Mouse (Mus musculus) liver, postnatal 0 days (tissue): ENCODE data around the gene Commd1. TPM values are rescaled to one million over a fixed set of nuclear protein-coding genes. Genes with fewer than 3 reads are reported as not detected.

Source experiments
- ATAC-seq: fragments of 200-750 bp; cut with Nextera tagmentation; 2 replicates; pipeline ENCODE4 v1.8.0; 2017; ENCODE audit warnings: mild to moderate bottlenecking, moderate library complexity
- DNase-seq: peaks from one replicate; pipeline ENCODE4 v3.0.0-alpha.2; 2016
- H3K27ac ChIP-seq: fragments of 300-500 bp; sonication (generic); 2 replicates; pipeline ENCODE4 v1.5.1; 2014; ENCODE audit warnings: antibody characterized with exemption, moderate library complexity, mild to moderate bottlenecking, low read depth
- H3K27me3 ChIP-seq: fragments of 300-500 bp; sonication (generic); 2 replicates; pipeline ENCODE4 v1.6.1; 2014; ENCODE audit warnings: low read length, control low read depth, mixed read lengths; ENCODE audit not compliant: insufficient read depth
- H3K36me3 ChIP-seq: fragments of 300-500 bp; sonication (generic); replicated peaks from 2 replicates; pipeline ENCODE4 v1.6.1; 2014; ENCODE audit warnings: mild to moderate bottlenecking, control low read depth, low read length, moderate library complexity, mixed read lengths; ENCODE audit not compliant: insufficient read depth
- H3K4me1 ChIP-seq: fragments of 300-500 bp; sonication (generic); 2 replicates; pipeline ENCODE4 v1.6.1; 2014; ENCODE audit warnings: antibody characterized with exemption, mild to moderate bottlenecking, control low read depth; ENCODE audit not compliant: insufficient read depth
- H3K4me2 ChIP-seq: fragments of 300-500 bp; sonication (generic); 2 replicates; pipeline ENCODE4 v1.6.1; 2014; ENCODE audit warnings: low read depth, mild to moderate bottlenecking, low read length, moderate library complexity, mixed read lengths
- H3K4me3 ChIP-seq: fragments of 300-500 bp; sonication (generic); 2 replicates; pipeline ENCODE4 v1.5.1; 2014; ENCODE audit warnings: low read depth, low read length
- H3K9ac ChIP-seq: fragments of 300-500 bp; sonication (generic); replicated peaks from 2 replicates; pipeline ENCODE4 v1.6.1; 2014; ENCODE audit warnings: mild to moderate bottlenecking, moderate library complexity
- H3K9me3 ChIP-seq: fragments of 300-500 bp; sonication (generic); 2 replicates; pipeline ENCODE4 v1.6.1; 2016; ENCODE audit warnings: mild to moderate bottlenecking, control low read depth, low read length, mixed read lengths
- CTCF ChIP-seq: sonication (generic); IDR thresholded peaks from 2 replicates; pipeline ENCODE4 v1.5.1; 2016; ENCODE audit warnings: antibody characterized with exemption, low read depth
- EP300 ChIP-seq: IDR thresholded peaks from 2 replicates; pipeline ENCODE4 v1.6.1; 2016; ENCODE audit warnings: antibody characterized with exemption, low read depth, mild to moderate bottlenecking
- WGBS: fragments of 180-500 bp; shearing (Covaris S2); extraction: QIAGEN DNeasy Blood & Tissue Kit; methylation state at CpG from one replicate; pipeline ENCODE4 v1.1.7; 2014; ENCODE audit not compliant: insufficient replicate concordance; 5-methylcytosine and 5-hydroxymethylcytosine counted together
- polyA plus RNA-seq: library from polyadenylated mRNA; unstranded; fragments of >200 nt; fragmentation: Nextera tagmentation; extraction: Ambion mirVana; gene quantifications from 2 replicates; pipeline ENCODE4 v1.2.1, GENCODE M21; 2015

Commd1 gene
- polyA plus RNA-seq, 1 experiment from 2014 or later, result 157 TPM

DNA sequence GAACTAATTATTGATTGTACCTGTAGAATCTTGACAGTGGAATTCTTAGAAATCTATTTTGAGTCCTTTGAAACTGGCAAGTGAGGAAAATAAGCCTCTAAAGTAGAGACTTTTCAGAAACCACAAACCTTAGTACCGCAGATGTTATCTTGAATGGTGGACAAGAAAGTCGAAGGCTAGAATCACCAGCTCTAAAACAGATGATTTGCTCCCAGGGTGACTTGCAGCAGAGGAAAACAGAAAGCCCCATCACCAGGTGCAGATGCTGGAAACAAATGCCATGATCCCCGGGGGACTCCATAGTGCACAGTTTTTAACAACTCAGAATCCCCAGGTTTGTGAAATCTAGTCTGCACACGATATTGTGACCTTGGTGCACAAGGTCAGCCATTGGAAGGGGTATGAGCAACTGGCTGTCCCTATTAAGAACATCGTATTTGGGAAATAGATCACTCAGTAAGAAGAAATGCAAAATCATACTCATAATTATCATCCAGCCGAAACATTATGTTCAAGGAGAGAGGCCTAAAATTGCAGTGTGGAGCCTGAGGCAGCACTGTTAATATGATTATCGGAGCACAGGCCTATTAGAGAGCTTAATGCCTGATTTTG, 116.4 kb downstream of the Commd1 start:
- Histone ChIP-seq H3K9me3 (no peaks in the 10 kb centered on the region), H3K27me3 (no peaks in the 10 kb centered on the region), H3K27ac (peak overlapping the region; percentile 77), H3K4me1 (peaks cover 11% of the 10 kb centered on the region), H3K9ac (no peak overlapping the region), H3K4me2 (no peak overlapping the region), H3K4me3 (no peak overlapping the region), H3K36me3 (no peaks in the 10 kb centered on the region)
- 62% methylated on average over 7 of the region's 7 CpGs for WGBS
- ATAC-seq (no peak), DNase-seq (no peak)
- TF ChIP-seq EP300, result no peak
- no peak for TF ChIP-seq CTCF

DNA sequence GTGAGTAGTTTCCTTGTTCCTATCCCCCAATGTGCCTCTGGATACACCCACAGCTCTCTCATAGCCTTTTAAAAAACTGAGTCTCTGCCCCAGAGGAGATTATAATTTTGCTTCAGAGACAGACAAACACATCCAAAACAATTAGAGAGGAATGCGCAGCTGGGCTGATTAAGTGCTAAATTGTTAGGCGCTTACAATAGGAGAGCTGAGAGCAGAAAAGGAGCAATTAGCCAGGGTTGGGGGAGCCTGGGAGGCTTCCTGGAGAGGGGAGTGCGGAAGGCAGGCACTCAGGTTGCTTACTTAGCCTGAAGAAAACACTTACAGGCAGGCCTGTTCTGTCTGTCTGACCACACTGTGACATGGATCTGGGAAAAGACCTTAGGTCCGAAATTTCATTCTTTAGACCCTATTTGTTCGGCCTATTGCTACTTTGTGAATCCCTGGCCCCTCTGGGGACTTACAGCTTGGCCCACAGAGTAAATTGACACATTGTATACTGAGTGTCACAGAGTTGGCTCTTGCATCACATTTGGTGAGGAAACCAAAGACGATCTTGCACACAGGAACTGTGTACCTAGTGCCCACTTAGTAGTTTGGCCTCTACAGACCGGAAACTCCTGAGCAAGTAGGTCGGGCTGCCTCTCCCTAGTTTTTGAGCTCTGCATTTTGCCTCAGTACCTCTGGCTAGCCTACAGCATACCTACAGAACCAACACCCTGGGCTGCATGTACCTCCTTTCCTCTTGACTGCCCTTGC, 117.7 kb downstream of the Commd1 start:
- Histone ChIP-seq H3K27ac (peak overlapping the region; percentile 77), H3K9me3 (no peaks in the 10 kb centered on the region), H3K4me1 (peaks cover 19% of the 10 kb centered on the region), H3K9ac (no peak overlapping the region), H3K27me3 (no peaks in the 10 kb centered on the region), H3K4me2 (no peak overlapping the region), H3K36me3 (no peaks in the 10 kb centered on the region), H3K4me3 (no peak overlapping the region)
- no peak for TF ChIP-seq CTCF
- TF ChIP-seq EP300, result no peak
- ATAC-seq, result peak; percentile 35; the same call in 1 of the 2 replicates
- peak; percentile 44 for DNase-seq
- WGBS, result 59% methylated on average over 8 of the region's 8 CpGs

DNA sequence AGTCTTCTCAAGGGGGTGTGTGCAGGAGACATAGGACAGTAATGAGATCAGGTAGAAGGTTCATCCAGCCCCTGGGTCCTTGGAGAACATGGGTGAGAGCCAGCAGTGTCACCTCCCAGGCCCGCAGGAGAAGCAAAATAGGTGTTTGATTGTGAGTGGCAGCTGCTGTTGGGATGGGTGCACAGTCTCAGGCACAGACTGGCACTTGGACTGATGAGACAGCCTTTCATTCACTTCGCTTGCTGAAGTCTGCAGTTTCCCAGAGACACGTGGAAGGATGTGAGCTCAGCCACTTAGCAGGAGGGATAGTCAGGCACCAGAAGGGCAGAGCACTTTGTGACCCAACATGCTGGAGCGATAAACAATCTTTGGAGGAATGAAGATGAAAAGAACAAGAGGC, 118.6 kb downstream of the Commd1 start:
- H3K4me1 ChIP-seq, result peaks cover 19% of the 10 kb centered on the region
- no peak for DNase-seq
- no peak overlapping the region for H3K4me3 ChIP-seq
- WGBS, result 71% methylated on average over 4 of the region's 4 CpGs
- H3K27me3 ChIP-seq, result no peaks in the 10 kb centered on the region
- no peaks in the 10 kb centered on the region for H3K36me3 ChIP-seq
- no peak overlapping the region for H3K9ac ChIP-seq
- H3K4me2 ChIP-seq, result no peak overlapping the region
- TF ChIP-seq EP300, result no peak
- no peak for TF ChIP-seq CTCF
- H3K9me3 ChIP-seq, result no peaks in the 10 kb centered on the region
- no peak overlapping the region for H3K27ac ChIP-seq
- no peak for ATAC-seq

DNA sequence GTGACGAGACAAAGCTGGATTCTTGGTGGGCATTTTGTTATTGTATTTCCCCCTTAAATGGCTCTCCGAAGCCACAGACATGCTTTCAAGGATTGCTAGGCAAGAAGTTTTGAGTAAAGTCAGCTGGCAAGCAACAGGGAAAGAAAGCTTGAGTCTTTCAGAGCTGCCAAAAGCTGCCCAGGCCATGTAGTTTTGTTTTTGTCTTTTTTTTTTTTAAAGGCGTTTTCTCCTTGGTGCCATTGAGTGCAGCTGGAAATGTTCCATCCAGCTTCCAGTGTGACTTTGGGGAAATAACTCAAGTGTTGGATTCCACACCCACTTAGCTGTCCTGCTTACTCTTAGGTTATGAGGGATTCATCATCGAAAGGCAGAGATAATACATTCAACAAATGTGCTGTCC, 120.9 kb downstream of the Commd1 start:
- no peak for ATAC-seq
- no peak overlapping the region for H3K9ac ChIP-seq
- TF ChIP-seq EP300 (no peak), CTCF (no peak)
- peaks cover 29% of the 10 kb centered on the region for H3K4me1 ChIP-seq
- peak overlapping the region; percentile 94; the same call in 1 of the 2 replicates for H3K4me3 ChIP-seq
- H3K27me3 ChIP-seq, result no peaks in the 10 kb centered on the region
- no peaks in the 10 kb centered on the region for H3K36me3 ChIP-seq
- 80% methylated on average over 4 of the region's 4 CpGs for WGBS
- H3K4me2 ChIP-seq, result peak overlapping the region; percentile 91
- no peak overlapping the region for H3K27ac ChIP-seq
- no peak for DNase-seq
- H3K9me3 ChIP-seq, result no peaks in the 10 kb centered on the region

DNA sequence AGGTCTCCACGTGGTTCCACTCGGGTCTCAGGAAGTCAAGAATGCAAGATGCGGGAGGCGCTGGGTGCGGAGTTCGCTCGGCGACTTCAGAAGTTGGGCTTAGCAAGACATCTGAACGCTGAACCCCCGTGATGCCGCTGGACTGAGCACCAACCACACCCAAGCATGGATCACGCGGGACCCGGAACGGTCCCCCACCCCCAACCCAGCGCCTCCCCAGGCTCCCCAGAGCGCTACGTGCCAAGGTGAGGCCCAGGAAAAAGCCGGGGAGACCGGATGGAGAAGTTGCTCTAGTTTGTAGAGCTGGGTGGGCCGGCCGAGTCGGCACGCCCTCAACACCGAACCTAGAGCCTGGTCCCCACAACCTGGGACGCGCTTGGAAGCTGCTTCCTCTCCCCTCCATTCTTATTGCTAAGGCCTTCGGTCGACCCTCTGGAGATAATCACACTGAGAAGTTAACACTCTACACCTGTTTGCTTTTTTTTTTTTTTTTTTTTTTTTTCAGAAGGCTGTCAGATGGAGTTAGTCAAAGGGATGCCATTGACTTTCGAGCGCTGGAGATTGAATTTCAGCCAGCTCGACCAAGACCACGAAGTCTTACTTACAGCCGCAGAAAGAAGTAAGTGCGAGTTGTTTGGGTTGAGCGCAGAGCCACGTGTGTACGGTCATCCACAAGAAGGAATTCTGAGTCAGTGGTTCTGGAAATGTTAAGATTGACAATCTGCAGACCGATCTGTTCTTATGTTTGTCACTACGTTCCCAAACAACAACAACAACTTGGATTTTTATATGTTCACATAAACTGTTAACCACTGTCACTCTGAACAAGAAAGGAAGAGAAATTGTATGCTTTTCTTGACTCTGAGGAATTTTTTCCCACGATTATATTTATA, 121.6 kb downstream of the Commd1 start, which contains the start of gene B3gnt2:
Gene B3gnt2, minus strand, starts transcription at position 627 of the 893 bp plus-strand sequence.
- ATAC-seq, result peak; percentile 22
- H3K9me3 ChIP-seq, result no peaks in the 10 kb centered on the region

More for the DNA sequence above, 121.6 kb downstream of the Commd1 start, which contains the start of gene B3gnt2:
- Histone ChIP-seq H3K4me1 (peaks cover 29% of the 10 kb centered on the region), H3K36me3 (no peaks in the 10 kb centered on the region), H3K27me3 (no peaks in the 10 kb centered on the region), H3K4me2 (peak within 1 kb of the TSS; percentile 91), H3K4me3 (peak within 1 kb of the TSS; percentile 94), H3K9ac (peak within 1 kb of the TSS; percentile 94), H3K27ac (peak within 1 kb of the TSS; percentile 96)
- peak; percentile 67 for DNase-seq
- no peak for TF ChIP-seq CTCF
- no peak for TF ChIP-seq EP300
- 7% methylated on average over 41 of the region's 41 CpGs for WGBS
